Mouse (Mus musculus) induced T-regulatory cell, adult 2 months (primary cell): ENCODE results near the gene Adgrf1.

Experiments used
- DNase-seq: peaks from one replicate; pipeline ENCODE4 v3.0.0-alpha.2; 2012; ENCODE audit warnings: low read depth

Gene Adgrf1

GRCm38 (mm10) chr17:43362881-43363280 lies 92.8 kb downstream of the Adgrf1 start:
- no peak for DNase-seq

- no peak for DNase-seq
Measured at GRCm38 (mm10) chr17:43363921-43364320, 93.8 kb downstream of the Adgrf1 start.

- DNase-seq, result no peak
Measured at GRCm38 (mm10) chr17:43365297-43365696, 95.2 kb downstream of the Adgrf1 start.

- DNase-seq, result no peak
Measured at GRCm38 (mm10) chr17:43366486-43366885, 96.4 kb downstream of the Adgrf1 start.

GRCm38 (mm10) chr17:43368171-43368576 lies 98.0 kb downstream of the Adgrf1 start:
- no peak for DNase-seq

GRCm38 (mm10) chr17:43372604-43373003 lies 102.5 kb downstream of the Adgrf1 start:
- DNase-seq, result no peak

GRCm38 (mm10) chr17:43374020-43374419 lies 103.9 kb downstream of the Adgrf1 start:
- no peak for DNase-seq
